ENCODE assay signal across 8 mouse cellular contexts in the genomic region with DNA sequence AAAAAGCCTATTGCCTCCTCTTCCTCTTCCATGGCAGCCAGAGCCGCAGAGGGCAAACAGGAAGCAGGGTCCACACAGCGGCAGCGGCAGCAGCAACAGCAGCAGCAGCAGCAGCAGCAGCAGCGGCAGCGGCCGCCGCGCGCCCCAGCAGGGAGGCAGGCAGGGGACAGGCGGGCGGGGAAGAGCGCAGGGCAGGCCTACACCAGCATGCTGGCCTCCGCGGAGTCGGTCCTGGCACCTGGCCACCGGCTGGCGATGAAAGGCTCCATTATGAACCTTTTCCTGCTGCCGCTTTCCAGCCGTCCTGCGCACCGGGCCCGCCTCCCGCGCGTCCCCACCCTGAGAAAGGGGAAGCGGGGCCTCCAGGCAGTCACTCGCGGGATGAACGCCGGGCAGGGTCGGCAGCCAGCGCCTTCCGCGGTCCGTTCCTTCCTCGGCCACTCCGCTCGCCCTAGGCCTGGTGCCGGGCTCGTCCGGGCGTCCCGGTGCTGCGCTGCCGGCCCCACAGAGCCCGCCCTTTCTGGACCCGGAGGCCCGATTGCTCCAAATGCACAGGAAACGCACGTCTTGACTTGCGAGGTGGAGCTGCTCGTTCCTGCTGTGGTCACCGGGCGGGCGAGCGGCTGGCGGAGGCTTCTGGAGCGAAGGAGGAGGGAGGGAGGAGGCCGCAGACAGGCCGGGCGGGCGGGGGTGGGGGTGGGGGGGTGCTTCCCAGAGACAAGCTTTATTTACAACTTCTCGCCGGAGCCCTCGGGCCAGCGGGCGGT.
DNase-seq lines count a peak whose midpoint lies in the region; ATAC-seq and TF ChIP-seq lines count a peak whose summit lies in the region.

No protein-coding gene starts in this region.

- H3K9me3 ChIP-seq in heart, embryonic 14.5 days (ENCODE audit: control insufficient read depth, low read length): no peaks in the 10 kb centered on the region
- H3K9me3 ChIP-seq in liver, embryonic 14.5 days (ENCODE audit: control insufficient read depth, low read length): no peaks in the 10 kb centered on the region
- no peaks in the 10 kb centered on the region for H3K9me3 ChIP-seq in stomach, embryonic 14.5 days (ENCODE audit: control insufficient read depth, low read depth, low read length)

- H3K27ac ChIP-seq in embryonic fibroblast, embryonic 13.5 days (ENCODE audit: insufficient read depth, low read length): peak overlapping the region; percentile 85
- peak overlapping the region; percentile 91 to 98 for H3K27ac ChIP-seq in heart, embryonic 14.5 days (replicated peaks in 1 of 2; ENCODE audit: control insufficient read depth in 1 of 2, insufficient read depth in 1 of 2, low read depth in 2 of 2, low read length in 2 of 2)
- H3K27ac ChIP-seq in liver, embryonic 14.5 days: no peak overlapping the region
- H3K27ac ChIP-seq in stomach, embryonic 14.5 days (ENCODE audit: low read length): peak overlapping the region; percentile 99

- peak overlapping the region; percentile 91 for H3K9ac ChIP-seq in heart, embryonic 14.5 days (ENCODE audit: low read length)
- peak overlapping the region; percentile 18; the same call in 1 of the 2 replicates for H3K9ac ChIP-seq in liver, embryonic 14.5 days (replicated peaks)
- peak overlapping the region; percentile 89 for H3K9ac ChIP-seq in stomach, embryonic 14.5 days (replicated peaks; ENCODE audit: low read depth, low read length)

- peak overlapping the region; percentile 69 for H3K4me3 ChIP-seq in embryonic fibroblast, embryonic 13.5 days (ENCODE audit: insufficient read depth, low read length)
- peak overlapping the region; percentile 71 to 72 for H3K4me3 ChIP-seq in heart, embryonic 14.5 days (ENCODE audit: control insufficient read depth in 1 of 2, insufficient read depth in 1 of 2, low read depth in 1 of 2, low read length in 2 of 2)
- peak overlapping the region; percentile 44 to 53 for H3K4me3 ChIP-seq in liver, embryonic 14.5 days (ENCODE audit: insufficient read depth in 1 of 2, low read depth in 2 of 2, low read length in 2 of 2)
- H3K4me3 ChIP-seq in stomach, embryonic 14.5 days (ENCODE audit: low read depth, low read length): peak overlapping the region; percentile 74

- H3K4me2 ChIP-seq in heart, embryonic 14.5 days (ENCODE audit: low read length): peak overlapping the region; percentile 69
- H3K4me2 ChIP-seq in liver, embryonic 14.5 days (ENCODE audit: low read depth): peak overlapping the region; percentile 52
- H3K4me2 ChIP-seq in stomach, embryonic 14.5 days (replicated peaks; ENCODE audit: low read depth, low read length): peak overlapping the region; percentile 85

- H3K4me1 ChIP-seq in embryonic fibroblast, embryonic 13.5 days (ENCODE audit: control insufficient read depth, insufficient read depth, low read length): peaks cover 18% of the 10 kb centered on the region
- peaks cover 62 to 78% of the 10 kb centered on the region in 2 experiments for H3K4me1 ChIP-seq in heart, embryonic 14.5 days (ENCODE audit: control insufficient read depth in 2 of 2, insufficient read depth in 2 of 2, low read length in 2 of 2)
- H3K4me1 ChIP-seq in liver, embryonic 14.5 days (replicated peaks; ENCODE audit: control insufficient read depth in 2 of 2, insufficient read depth in 2 of 2, low read length in 1 of 2): peaks cover 0 to 3% of the 10 kb centered on the region in 2 experiments; a peak in 2 of 4 replicates
- peaks cover 37% of the 10 kb centered on the region for H3K4me1 ChIP-seq in stomach, embryonic 14.5 days (ENCODE audit: control insufficient read depth, insufficient read depth, low read length)

- H3K36me3 ChIP-seq in heart, embryonic 14.5 days (ENCODE audit: control insufficient read depth, insufficient read depth, low read length): no peaks in the 10 kb centered on the region
- no peaks in the 10 kb centered on the region for H3K36me3 ChIP-seq in liver, embryonic 14.5 days (replicated peaks; ENCODE audit: control insufficient read depth, insufficient read depth, low read depth)
- H3K36me3 ChIP-seq in stomach, embryonic 14.5 days (ENCODE audit: control insufficient read depth, insufficient read depth, low read length): no peaks in the 10 kb centered on the region

- peak; percentile 56 for TF ChIP-seq POLR2A in embryonic fibroblast, embryonic 13.5 days (IDR thresholded peaks at IDR 0.05; ENCODE audit: low read depth, low read length)

- DNase-seq in 3T3-L1 (ENCODE audit: low read depth, low spot score): peak; percentile 78
- peak; percentile 92 to 93 for DNase-seq in adrenal gland, postnatal 36 days
- DNase-seq in kidney, postnatal 10 days: peak; percentile 92
- no peak for DNase-seq in liver, embryonic 14.5 days (ENCODE audit: low read depth in 3 of 3, low spot score in 3 of 3)
- peak; percentile 42 to 61 for DNase-seq in natural killer cell, adult 2 months (ENCODE audit: low spot score in 2 of 2)

- TF ChIP-seq CTCF in embryonic fibroblast, embryonic 13.5 days (IDR thresholded peaks at IDR 0.05; ENCODE audit: borderline replicate concordance, insufficient read depth, low read length): no peak
- TF ChIP-seq CTCF in liver, embryonic 14.5 days (IDR thresholded peaks at IDR 0.05; ENCODE audit: low read depth): no peak

- H3K27me3 ChIP-seq in heart, embryonic 14.5 days (ENCODE audit: control insufficient read depth, insufficient read depth, low read length): no peaks in the 10 kb centered on the region
- H3K27me3 ChIP-seq in liver, embryonic 14.5 days (ENCODE audit: control insufficient read depth, insufficient read depth, low read length): peaks cover 17% of the 10 kb centered on the region
- H3K27me3 ChIP-seq in stomach, embryonic 14.5 days (ENCODE audit: control insufficient read depth, insufficient read depth, low read length): no peaks in the 10 kb centered on the region

- ATAC-seq in heart, embryonic 14.5 days (ENCODE audit: insufficient number of reproducible peaks, insufficient read depth, low FRiP score, low read depth): peak; percentile 70
- ATAC-seq in liver, embryonic 14.5 days (ENCODE audit: insufficient read depth): no peak
- ATAC-seq in stomach, embryonic 14.5 days (ENCODE audit: insufficient number of reproducible peaks, insufficient read depth, low FRiP score, low read depth): peak; percentile 50

- under 1% methylated on average over 66 of the region's 67 CpGs for WGBS in heart, embryonic 14.5 days
- under 1% methylated on average over 59 of the region's 67 CpGs for WGBS in liver, embryonic 14.5 days (ENCODE audit: insufficient replicate concordance)
- WGBS in stomach, embryonic 14.5 days: under 1% methylated on average over 59 of the region's 67 CpGs

- no peak for TF ChIP-seq EP300 in liver, embryonic 14.5 days (IDR thresholded peaks at IDR 0.05; ENCODE audit: low read depth)

Comparison
In these comparisons a context has a peak if more than half of its experiments do, and no peak if none do; other contexts are left out.
1. DNase-seq: peak in 3T3-L1 (single experiment), adrenal gland, postnatal 36 days (2 of 2), kidney, postnatal 10 days (single experiment) and natural killer cell, adult 2 months (2 of 2); none in liver, embryonic 14.5 days (0 of 3).
2. H3K9ac ChIP-seq: peak in every context shown above with its lines; median percentile 91 in heart, embryonic 14.5 days; 89 in stomach, embryonic 14.5 days; 18 in liver, embryonic 14.5 days.
3. Peak in every context shown above with its lines, with median percentiles within 50 percentile points of each other: H3K4me3 ChIP-seq and H3K4me2 ChIP-seq.